In the genomic region with DNA sequence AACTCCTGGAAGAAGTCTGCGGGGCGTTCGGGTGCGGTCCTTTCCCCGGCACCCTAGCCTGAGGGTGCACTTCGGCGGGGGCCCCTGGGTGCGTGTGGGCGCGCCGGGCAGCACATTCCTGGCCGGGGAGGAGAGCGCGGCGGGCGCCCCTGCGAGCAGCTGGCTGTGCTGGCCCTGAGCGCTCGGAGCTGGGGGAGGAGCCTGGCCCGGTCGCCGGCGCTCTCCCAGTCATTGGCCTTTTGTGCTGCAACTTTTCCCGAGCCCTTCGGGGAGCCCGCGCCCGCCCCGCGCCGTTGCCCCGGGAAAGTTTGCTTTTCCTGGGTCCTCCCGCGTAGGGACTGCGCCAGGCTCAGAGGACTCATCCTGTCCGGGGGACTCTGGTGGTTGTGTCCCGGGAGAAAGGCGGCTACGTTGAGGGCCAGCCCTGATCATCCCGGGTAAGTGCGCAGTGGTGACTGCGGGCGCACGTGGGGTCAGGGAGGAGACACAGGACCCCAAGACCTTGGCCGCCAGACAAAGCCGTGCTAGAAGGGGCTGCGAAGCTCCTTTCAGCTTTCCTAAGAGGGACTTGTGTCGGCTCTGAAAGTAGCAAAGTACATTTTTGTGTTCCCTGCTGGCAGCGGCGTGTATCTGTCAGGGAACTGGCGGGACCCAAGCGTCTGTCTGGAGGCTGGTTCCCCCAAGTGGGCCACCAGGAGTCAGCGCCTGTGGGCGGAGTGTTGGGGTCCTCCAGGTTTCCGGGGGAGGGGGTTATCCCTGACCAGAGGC, we compare ENCODE assay signal across 8 mouse cellular contexts.
DNase-seq lines count a peak whose midpoint lies in the region; ATAC-seq lines count a peak whose summit lies in the region.

No protein-coding gene starts in this region.

- H3K27me3 ChIP-seq in intestine, embryonic 15.5 days (replicated peaks), result no peaks in the 10 kb centered on the region
- H3K27me3 ChIP-seq in neural tube, embryonic 14.5 days (ENCODE audit: control insufficient read depth, insufficient read depth, low read length), result no peaks in the 10 kb centered on the region

- no peaks in the 10 kb centered on the region for H3K36me3 ChIP-seq in intestine, embryonic 15.5 days
- H3K36me3 ChIP-seq in neural tube, embryonic 14.5 days (ENCODE audit: control insufficient read depth, insufficient read depth, low read length), result no peaks in the 10 kb centered on the region

- no peaks in the 10 kb centered on the region for H3K9me3 ChIP-seq in intestine, embryonic 15.5 days
- no peaks in the 10 kb centered on the region for H3K9me3 ChIP-seq in neural tube, embryonic 14.5 days (ENCODE audit: control insufficient read depth, low read length)

- ATAC-seq in frontal cortex, adult (ENCODE audit: low TSS enrichment), result peak; percentile 31; the same call in 1 of the 2 replicates
- peak; percentile 94 for ATAC-seq in intestine, embryonic 15.5 days
- ATAC-seq in neural tube, embryonic 14.5 days (ENCODE audit: low read depth), result peak; percentile 84

- peaks cover 17% of the 10 kb centered on the region for H3K4me1 ChIP-seq in intestine, embryonic 15.5 days (replicated peaks)
- peaks cover 4% of the 10 kb centered on the region; the same call in 1 of the 2 replicates for H3K4me1 ChIP-seq in neural tube, embryonic 14.5 days (ENCODE audit: control insufficient read depth, insufficient read depth, low read length)

- peak overlapping the region; percentile 59 for H3K4me3 ChIP-seq in intestine, embryonic 15.5 days (replicated peaks)
- H3K4me3 ChIP-seq in neural tube, embryonic 14.5 days (ENCODE audit: low read depth, low read length), result peak overlapping the region; percentile 47

- peak overlapping the region; percentile 96 for H3K27ac ChIP-seq in intestine, embryonic 15.5 days
- peak overlapping the region; percentile 64 for H3K27ac ChIP-seq in neural tube, embryonic 14.5 days (ENCODE audit: low read depth, low read length)

- DNase-seq in frontal cortex, adult 2 months (ENCODE audit: extremely low spot score in 1 of 2, low spot score in 1 of 2), result no peak
- peak; percentile 15 for DNase-seq in c-Kit-positive CD71-positive TER-119-negative erythroid progenitor cells, embryonic 14.5 days (ENCODE audit: low read depth)
- DNase-seq in gastrocnemius, postnatal 4 days (ENCODE audit: low spot score in 2 of 2), result peak; percentile 76 to 84
- DNase-seq in lung, adult 18-20 months, result peak; percentile 86 to 88
- DNase-seq in thymus, postnatal 25 days, result peak; percentile 63

- peak overlapping the region; percentile 91 for H3K4me2 ChIP-seq in intestine, embryonic 15.5 days (replicated peaks)
- peak overlapping the region; percentile 94 for H3K4me2 ChIP-seq in neural tube, embryonic 14.5 days (ENCODE audit: low read depth, low read length)

- under 1% methylated on average over 54 of the region's 55 CpGs for WGBS in intestine, embryonic 15.5 days
- under 1% methylated on average over 55 of the region's 55 CpGs for WGBS in neural tube, embryonic 14.5 days

- peak overlapping the region; percentile 78 for H3K9ac ChIP-seq in intestine, embryonic 15.5 days
- peak overlapping the region; percentile 52 for H3K9ac ChIP-seq in neural tube, embryonic 14.5 days (replicated peaks; ENCODE audit: low read depth, low read length)

Comparison
In these comparisons a context has a peak if more than half of its experiments do, and no peak if none do; other contexts are left out.
1. ATAC-seq: peak in every context shown above with its lines; median percentile 94 in intestine, embryonic 15.5 days; 84 in neural tube, embryonic 14.5 days; 31 in frontal cortex, adult.
2. DNase-seq: peak in c-Kit-positive CD71-positive TER-119-negative erythroid progenitor cells, embryonic 14.5 days (single experiment), gastrocnemius, postnatal 4 days (2 of 2), lung, adult 18-20 months (2 of 2) and thymus, postnatal 25 days (single experiment); none in frontal cortex, adult 2 months (0 of 2).